Mouse (Mus musculus): ENCODE measurements at regions not wholly inside any gene's neighbourhood (a gene's known extent, or its start where the extent isn't known, plus 50 kb on each side); places are given as distances from the start of the nearest gene placed in this dataset.
"Not testable (repeated sequence)": the region's sequence is repeated elsewhere in the genome, so short reads cannot be mapped to it uniquely, and the experiment has no call there.

DNA sequence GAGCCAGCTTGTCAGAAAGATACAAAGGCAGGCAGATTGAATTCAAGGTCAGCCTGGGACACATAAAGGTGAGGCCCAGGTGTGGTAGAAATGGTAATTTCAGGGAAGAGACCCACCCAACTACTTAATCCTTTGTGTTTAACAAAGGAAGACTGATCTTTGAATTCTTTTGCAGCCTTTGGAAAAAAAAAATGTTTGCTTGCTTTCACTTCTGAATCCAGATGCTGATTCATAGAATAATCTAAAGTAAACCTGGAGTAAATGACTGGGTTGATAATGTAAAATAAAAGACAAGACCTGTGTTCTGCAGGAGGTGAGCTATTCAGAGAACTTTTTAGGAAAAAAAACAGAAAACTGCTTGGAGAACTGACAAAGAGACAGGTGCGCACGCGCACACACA is 310.9 kb upstream of the Klf6 start:
- Histone ChIP-seq H3K9ac (no peak overlapping the region), H3K4me3 (no peak overlapping the region), H3K27me3 (no peaks in the 10 kb centered on the region), H3K36me3 (no peaks in the 10 kb centered on the region), H3K4me2 (no peak overlapping the region), H3K4me1 (no peaks in the 10 kb centered on the region), H3K27ac (no peak overlapping the region), H3K9me3 (no peaks in the 10 kb centered on the region)
- no peak for ATAC-seq (ENCODE audit: borderline replicate concordance, extremely low read depth, low FRiP score, low TSS enrichment)
- 100% methylated on average over 3 of the region's 3 CpGs for WGBS

GRCm38 (mm10) chr13:5551131-5551530 is 310.2 kb upstream of the Klf6 start:
- WGBS: 84% methylated on average over 4 of the region's 4 CpGs
- Histone ChIP-seq H3K27ac (no peak overlapping the region), H3K9ac (no peak overlapping the region), H3K4me3 (no peak overlapping the region), H3K27me3 (no peaks in the 10 kb centered on the region), H3K4me1 (no peaks in the 10 kb centered on the region), H3K36me3 (no peaks in the 10 kb centered on the region), H3K4me2 (no peak overlapping the region), H3K9me3 (no peaks in the 10 kb centered on the region)
- ATAC-seq (ENCODE audit: borderline replicate concordance, extremely low read depth, low FRiP score, low TSS enrichment): no peak

- Histone ChIP-seq H3K27me3 (no peaks in the 10 kb centered on the region), H3K4me3 (no peak overlapping the region), H3K36me3 (no peaks in the 10 kb centered on the region), H3K4me2 (no peak overlapping the region), H3K9me3 (no peaks in the 10 kb centered on the region), H3K9ac (no peak overlapping the region), H3K27ac (no peak overlapping the region), H3K4me1 (no peaks in the 10 kb centered on the region)
- ATAC-seq (ENCODE audit: borderline replicate concordance, extremely low read depth, low FRiP score, low TSS enrichment): peak; percentile 23; the same call in 1 of the 2 replicates
Measured at GRCm38 (mm10) chr13:5553461-5553860, 307.8 kb upstream of the Klf6 start.

DNA sequence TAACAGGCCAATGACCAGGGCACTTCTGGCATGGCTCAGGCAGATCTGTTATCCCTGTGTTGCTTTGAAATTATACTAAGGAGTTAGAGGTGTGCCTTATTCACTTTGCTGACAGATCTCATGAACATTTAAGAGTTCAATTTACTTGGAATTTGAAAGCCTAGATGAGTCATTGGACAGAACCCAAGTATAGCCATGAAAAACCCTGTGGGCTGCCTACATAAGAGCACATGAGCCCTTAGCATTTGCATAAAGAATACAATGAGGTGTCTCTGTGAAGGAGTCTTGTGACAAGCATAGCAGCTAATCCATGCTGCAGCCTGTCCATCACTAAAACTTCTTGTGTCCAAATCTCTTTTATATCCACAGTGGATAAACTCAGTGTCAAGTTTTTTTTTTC is 303.2 kb upstream of the Klf6 start:
- Histone ChIP-seq H3K4me2 (no peak overlapping the region), H3K27ac (no peak overlapping the region), H3K4me1 (no peaks in the 10 kb centered on the region), H3K4me3 (no peak overlapping the region), H3K36me3 (no peaks in the 10 kb centered on the region), H3K9me3 (no peaks in the 10 kb centered on the region), H3K9ac (no peak overlapping the region), H3K27me3 (no peaks in the 10 kb centered on the region)
- no peak for ATAC-seq (ENCODE audit: borderline replicate concordance, extremely low read depth, low FRiP score, low TSS enrichment)

GRCm38 (mm10) chr13:5566479-5566878 is 294.8 kb upstream of the Klf6 start:
- Histone ChIP-seq H3K4me1 (no peaks in the 10 kb centered on the region), H3K27ac (no peak overlapping the region), H3K9me3 (no peaks in the 10 kb centered on the region), H3K4me3 (no peak overlapping the region), H3K9ac (no peak overlapping the region), H3K4me2 (no peak overlapping the region), H3K27me3 (no peaks in the 10 kb centered on the region), H3K36me3 (no peaks in the 10 kb centered on the region)
- 70% methylated on average over 2 of the region's 2 CpGs for WGBS
- ATAC-seq (ENCODE audit: borderline replicate concordance, extremely low read depth, low FRiP score, low TSS enrichment): no peak

- Histone ChIP-seq H3K27me3 (no peaks in the 10 kb centered on the region), H3K4me1 (no peaks in the 10 kb centered on the region), H3K9me3 (no peaks in the 10 kb centered on the region), H3K27ac (no peak overlapping the region), H3K9ac (no peak overlapping the region), H3K4me3 (no peak overlapping the region), H3K36me3 (no peaks in the 10 kb centered on the region), H3K4me2 (no peak overlapping the region)
- WGBS: 64% methylated on average over 2 of the region's 2 CpGs
- no peak for ATAC-seq (ENCODE audit: borderline replicate concordance, extremely low read depth, low FRiP score, low TSS enrichment)
Measured at GRCm38 (mm10) chr13:5566896-5567295, 294.4 kb upstream of the Klf6 start.

- H3K9me3 ChIP-seq: no peaks in the 10 kb centered on the region
- no peak overlapping the region for H3K4me3 ChIP-seq
- 85% methylated on average over 1 of the region's 1 CpGs for WGBS
- no peaks in the 10 kb centered on the region for H3K27me3 ChIP-seq
- no peak for ATAC-seq (ENCODE audit: borderline replicate concordance, extremely low read depth, low FRiP score, low TSS enrichment)
- no peaks in the 10 kb centered on the region for H3K36me3 ChIP-seq
- H3K9ac ChIP-seq: no peak overlapping the region
- H3K4me2 ChIP-seq: no peak overlapping the region
- H3K4me1 ChIP-seq: no peaks in the 10 kb centered on the region
- H3K27ac ChIP-seq: no peak overlapping the region
Measured at GRCm38 (mm10) chr13:5569579-5569978, 291.7 kb upstream of the Klf6 start.

GRCm38 (mm10) chr13:5570386-5570785 is 290.9 kb upstream of the Klf6 start:
- no peak overlapping the region for H3K27ac ChIP-seq
- H3K9ac ChIP-seq: no peak overlapping the region
- H3K27me3 ChIP-seq: no peaks in the 10 kb centered on the region
- H3K4me1 ChIP-seq: no peaks in the 10 kb centered on the region
- no peak for ATAC-seq (ENCODE audit: borderline replicate concordance, extremely low read depth, low FRiP score, low TSS enrichment)
- 87% methylated on average over 2 of the region's 2 CpGs for WGBS
- no peak overlapping the region for H3K4me3 ChIP-seq
- no peaks in the 10 kb centered on the region for H3K36me3 ChIP-seq
- H3K4me2 ChIP-seq: no peak overlapping the region
- no peaks in the 10 kb centered on the region for H3K9me3 ChIP-seq

GRCm38 (mm10) chr13:5576568-5576967 is 284.7 kb upstream of the Klf6 start:
- H3K36me3 ChIP-seq: no peaks in the 10 kb centered on the region
- no peak for ATAC-seq (ENCODE audit: borderline replicate concordance, extremely low read depth, low FRiP score, low TSS enrichment)
- no peaks in the 10 kb centered on the region for H3K27me3 ChIP-seq
- H3K27ac ChIP-seq: no peak overlapping the region
- H3K9ac ChIP-seq: no peak overlapping the region
- no peak overlapping the region for H3K4me3 ChIP-seq
- no peaks in the 10 kb centered on the region for H3K9me3 ChIP-seq
- no peak overlapping the region for H3K4me2 ChIP-seq
- 64% methylated on average over 5 of the region's 5 CpGs for WGBS
- H3K4me1 ChIP-seq: no peaks in the 10 kb centered on the region

GRCm38 (mm10) chr13:5583681-5584080 is 277.6 kb upstream of the Klf6 start:
- 87% methylated on average over 7 of the region's 7 CpGs for WGBS

DNA sequence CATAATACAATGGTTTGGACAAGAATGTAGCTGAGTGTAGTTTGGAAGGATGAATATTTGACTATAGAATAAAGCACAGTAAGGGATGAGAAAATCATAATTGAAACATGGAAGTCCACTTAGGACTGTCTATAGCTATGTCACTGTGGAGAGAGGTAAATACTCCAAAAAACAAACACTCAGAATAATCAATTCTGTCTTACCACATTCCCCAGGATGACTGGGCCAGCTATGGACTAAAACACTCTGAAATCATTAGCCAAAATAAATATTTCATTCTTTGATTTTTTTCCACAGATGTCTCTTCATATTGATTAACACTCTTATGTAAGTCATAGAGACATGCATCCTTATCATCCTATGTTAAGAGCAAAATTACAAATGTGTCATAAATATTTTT is 274.1 kb upstream of the Klf6 start:
- Histone ChIP-seq H3K4me3 (no peak overlapping the region), H3K9ac (no peak overlapping the region), H3K27ac (no peak overlapping the region), H3K4me1 (no peaks in the 10 kb centered on the region), H3K36me3 (no peaks in the 10 kb centered on the region), H3K27me3 (no peaks in the 10 kb centered on the region), H3K9me3 (no peaks in the 10 kb centered on the region), H3K4me2 (no peak overlapping the region)
- no peak for ATAC-seq (ENCODE audit: borderline replicate concordance, extremely low read depth, low FRiP score, low TSS enrichment)

More at GRCm38 (mm10) chr13:5583681-5584080, 277.6 kb upstream of the Klf6 start:
- H3K4me3 ChIP-seq; H3K27ac ChIP-seq; H3K9ac ChIP-seq; H3K9me3 ChIP-seq; ATAC-seq (ENCODE audit: borderline replicate concordance, extremely low read depth, low FRiP score, low TSS enrichment); H3K36me3 ChIP-seq; H3K27me3 ChIP-seq; H3K4me1 ChIP-seq; H3K4me2 ChIP-seq: not testable (repeated sequence)

DNA sequence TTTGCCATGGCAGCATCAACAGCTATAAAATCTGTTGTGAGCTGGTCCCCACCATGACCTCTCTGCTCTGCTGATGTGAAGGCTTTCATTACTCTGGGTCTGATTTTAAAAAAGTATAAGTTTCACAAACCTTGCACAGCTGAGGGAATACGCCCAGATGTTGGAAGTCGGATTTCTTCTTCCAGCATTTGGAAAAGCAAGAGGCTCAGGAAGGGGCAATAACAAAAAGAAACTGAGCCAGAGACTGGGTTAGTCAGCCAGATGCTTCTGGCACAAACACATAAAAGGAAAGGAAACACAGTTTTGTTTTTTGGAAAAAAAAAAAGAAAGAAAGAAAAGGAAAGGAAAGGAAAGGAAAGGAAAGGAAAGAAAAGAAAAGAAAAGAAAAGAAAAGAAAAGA is 270.0 kb upstream of the Klf6 start:
- no peaks in the 10 kb centered on the region for H3K36me3 ChIP-seq
- H3K4me3 ChIP-seq: no peak overlapping the region
- no peaks in the 10 kb centered on the region for H3K27me3 ChIP-seq
- H3K9me3 ChIP-seq: no peaks in the 10 kb centered on the region
- H3K9ac ChIP-seq: no peak overlapping the region
- H3K4me2 ChIP-seq: no peak overlapping the region
- 87% methylated on average over 2 of the region's 2 CpGs for WGBS
- no peak overlapping the region for H3K27ac ChIP-seq
- no peak for ATAC-seq (ENCODE audit: borderline replicate concordance, extremely low read depth, low FRiP score, low TSS enrichment)
- H3K4me1 ChIP-seq: no peaks in the 10 kb centered on the region

DNA sequence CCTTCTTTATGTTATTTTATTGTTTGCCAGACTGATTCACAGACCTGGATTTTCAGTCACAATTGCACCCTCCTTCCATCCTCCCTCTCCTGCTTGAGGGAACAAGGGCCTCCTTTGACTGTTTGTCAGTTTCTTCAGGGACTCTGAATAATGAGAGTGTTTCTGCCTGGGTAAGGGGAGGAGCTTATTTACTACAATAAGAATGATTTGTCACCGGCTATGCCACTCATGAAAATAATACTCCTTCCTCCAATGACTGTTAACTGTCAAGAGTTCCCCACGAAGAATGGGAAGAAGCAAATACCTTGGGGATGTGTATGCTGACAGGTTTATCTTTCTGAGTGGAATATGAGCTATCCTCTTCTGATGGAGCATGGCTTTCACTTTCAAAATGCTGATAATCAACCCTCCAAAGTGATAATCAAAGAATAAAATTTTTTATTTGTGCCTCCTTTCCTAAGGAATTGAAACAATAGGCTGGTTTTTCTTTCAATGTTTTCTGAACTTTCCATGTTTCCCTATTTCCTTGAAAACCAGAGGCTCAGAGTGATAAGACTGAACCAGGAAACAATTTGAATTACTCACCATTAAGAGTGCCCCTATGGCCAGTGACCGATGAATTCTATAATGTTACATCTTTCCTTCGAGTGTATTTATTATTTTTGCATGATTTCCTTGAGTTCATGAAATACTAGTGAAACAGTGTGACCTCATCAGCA is 269.3 kb upstream of the Klf6 start:
- Histone ChIP-seq H3K27me3 (no peaks in the 10 kb centered on the region), H3K27ac (0 out of 2 replicates have a peak overlapping the region, but pooled peaks have one; percentile 33), H3K4me3 (no peak overlapping the region), H3K4me2 (no peak overlapping the region), H3K9me3 (no peaks in the 10 kb centered on the region), H3K36me3 (no peaks in the 10 kb centered on the region), H3K4me1 (no peaks in the 10 kb centered on the region), H3K9ac (no peak overlapping the region)
- ATAC-seq (ENCODE audit: borderline replicate concordance, extremely low read depth, low FRiP score, low TSS enrichment): no peak
- WGBS: 48% methylated on average over 4 of the region's 4 CpGs

Data from lung, embryonic 15.5 days (tissue).